9 mouse cellular contexts compared by ENCODE assay signal in genomic region chr14:25749143-25749909, GRCm38 (mm10). TPM values are rescaled to one million over a fixed set of nuclear protein-coding genes. Genes with fewer than 3 reads are reported as not detected.
A peak's percentile ranks its signal among the peaks of the same experiment; 100 is the strongest.
DNase-seq lines count a peak whose midpoint lies in the region; ATAC-seq and TF ChIP-seq lines count a peak whose summit lies in the region.
"Had no signal": no experiment of that assay in that cellular context is flagged by ENCODE, and none has a peak within 500 bp of the region (broad histone marks: within the 10 kb centered on the region; RNA-seq: fewer than 3 reads in every experiment).

No protein-coding gene starts in this region.

- WGBS in forebrain, embryonic 10.5 days = 49% methylated on average over 13 of the region's 13 CpGs
- WGBS in forebrain, embryonic 13.5 days = 56% methylated on average over 13 of the region's 13 CpGs
- WGBS in heart, postnatal 0 days = 49% methylated on average over 13 of the region's 13 CpGs

- intact Hi-C loops in left cerebral cortex, postnatal 14 days (cut with DNase I) = no loop called here

- H3K9me3 ChIP-seq in forebrain, embryonic 10.5 days = no peaks in the 10 kb centered on the region
- no peaks in the 10 kb centered on the region for H3K9me3 ChIP-seq in forebrain, embryonic 13.5 days (replicated peaks)
- H3K9me3 ChIP-seq in heart, postnatal 0 days (replicated peaks; ENCODE audit: control insufficient read depth, low read length) = no peaks in the 10 kb centered on the region
- H3K9me3 ChIP-seq: liver, embryonic 13.5 days had no signal

- DNase-seq in forebrain, embryonic 10.5 days (ENCODE audit: extremely low spot score, low spot score) = peak; percentile 36
- peak; percentile 56 for DNase-seq in urinary bladder, postnatal 14 days (ENCODE audit: low spot score)
- no peak for DNase-seq in urinary bladder, postnatal 4 days (ENCODE audit: low spot score in 2 of 2)
- no peak for DNase-seq in heart, postnatal 0 days (ENCODE audit: low spot score)
- DNase-seq in retina, embryonic 14.5 days (ENCODE audit: low spot score) = no peak
- DNase-seq in left cerebral cortex, adult 9 months (ENCODE audit: low spot score in 2 of 2) = no peak
- no peak for DNase-seq in left cerebral cortex, postnatal 14 days (ENCODE audit: low spot score in 2 of 2)
- DNase-seq: liver, embryonic 13.5 days had no signal

- ATAC-seq in forebrain, embryonic 13.5 days = no peak
- ATAC-seq in heart, postnatal 0 days (ENCODE audit: insufficient read depth, low read depth) = no peak

- H3K27me3 ChIP-seq in forebrain, embryonic 10.5 days (ENCODE audit: poor library complexity, severe bottlenecking) = no peaks in the 10 kb centered on the region
- H3K27me3 ChIP-seq in forebrain, embryonic 13.5 days = no peaks in the 10 kb centered on the region
- H3K27me3 ChIP-seq in heart, postnatal 0 days (ENCODE audit: control insufficient read depth, insufficient read depth, low read length) = no peaks in the 10 kb centered on the region
- H3K27me3 ChIP-seq: liver, embryonic 13.5 days had no signal

- no peak overlapping the region for H3K4me3 ChIP-seq in forebrain, embryonic 10.5 days
- H3K4me3 ChIP-seq in forebrain, embryonic 13.5 days = no peak overlapping the region
- H3K4me3 ChIP-seq in heart, postnatal 0 days (ENCODE audit: low read depth, low read length) = no peak overlapping the region
- H3K4me3 ChIP-seq: liver, embryonic 13.5 days had no signal

- peak overlapping the region; percentile 51 for H3K27ac ChIP-seq in forebrain, embryonic 10.5 days
- H3K27ac ChIP-seq in forebrain, embryonic 13.5 days = no peak overlapping the region
- H3K27ac ChIP-seq in heart, postnatal 0 days (ENCODE audit: low read depth) = peak overlapping the region; percentile 37; the same call in 1 of the 2 replicates
- H3K27ac ChIP-seq: liver, embryonic 13.5 days had no signal

- no peak overlapping the region for H3K4me2 ChIP-seq in forebrain, embryonic 13.5 days
- no peak overlapping the region for H3K4me2 ChIP-seq in heart, postnatal 0 days (ENCODE audit: low read depth, low read length)
- H3K4me2 ChIP-seq: liver, embryonic 13.5 days had no signal

- H3K9ac ChIP-seq in forebrain, embryonic 13.5 days = no peak overlapping the region
- H3K9ac ChIP-seq in heart, postnatal 0 days (replicated peaks; ENCODE audit: low read depth, low read length) = 0 out of 2 replicates have a peak overlapping the region, but pooled peaks have one; percentile 3
- H3K9ac ChIP-seq: liver, embryonic 13.5 days had no signal

- H3K36me3 ChIP-seq in forebrain, embryonic 10.5 days (replicated peaks) = peaks cover 7% of the 10 kb centered on the region; the same call in 1 of the 2 replicates
- H3K36me3 ChIP-seq in forebrain, embryonic 13.5 days (ENCODE audit: poor library complexity, severe bottlenecking) = no peaks in the 10 kb centered on the region
- H3K36me3 ChIP-seq in heart, postnatal 0 days (replicated peaks; ENCODE audit: control insufficient read depth, insufficient read depth, low read length) = peaks cover 39% of the 10 kb centered on the region

- H3K4me1 ChIP-seq in forebrain, embryonic 10.5 days = peaks cover 39% of the 10 kb centered on the region
- H3K4me1 ChIP-seq in forebrain, embryonic 13.5 days = no peaks in the 10 kb centered on the region
- peaks cover 45% of the 10 kb centered on the region for H3K4me1 ChIP-seq in heart, postnatal 0 days (ENCODE audit: control insufficient read depth, insufficient read depth)

- no peak for TF ChIP-seq EP300 in heart, postnatal 0 days (IDR thresholded peaks at IDR 0.05; ENCODE audit: low read depth)

- TF ChIP-seq CTCF in heart, postnatal 0 days (IDR thresholded peaks at IDR 0.05; ENCODE audit: low read depth) = no peak

RNA-seq across cellular contexts. Expression of gene Zcchc24, which starts 19.5 kb away (rescaled TPM):
- 8.1 TPM in 2 replicates for polyA plus RNA-seq in forebrain, embryonic 10.5 days (2016; fragmentation: Nextera tagmentation; extraction: Ambion mirVana)
- polyA plus RNA-seq in forebrain, embryonic 13.5 days (2015; fragmentation: Nextera tagmentation; extraction: Ambion mirVana) = 5.8 and 6.6 TPM in 2 replicates
- 36.6 and 40.3 TPM in 2 replicates for total RNA-seq in heart, postnatal 0 days (2014; rRNA removed; ENCODE audit: low replicate concordance)
- 14.9 and 18.5 TPM in 2 replicates for polyA plus RNA-seq in heart, postnatal 0 days (2015; fragmentation: Nextera tagmentation; extraction: Ambion mirVana)
- 10 to 100 TPM; 41.9 to 43.9 TPM for total RNA-seq in left cerebral cortex, postnatal 14 days (2021)

RNA-seq across cellular contexts. Expression of gene Ppif, which starts 55.4 kb away (rescaled TPM):
- polyA plus RNA-seq in forebrain, embryonic 10.5 days (2016; fragmentation: Nextera tagmentation; extraction: Ambion mirVana) = 65.8 and 71.0 TPM in 2 replicates
- 22.8 and 29.5 TPM in 2 replicates for polyA plus RNA-seq in forebrain, embryonic 13.5 days (2015; fragmentation: Nextera tagmentation; extraction: Ambion mirVana)
- 205 and 222 TPM in 2 replicates for total RNA-seq in heart, postnatal 0 days (2014; rRNA removed; ENCODE audit: low replicate concordance)
- polyA plus RNA-seq in heart, postnatal 0 days (2015; fragmentation: Nextera tagmentation; extraction: Ambion mirVana) = 140 and 151 TPM in 2 replicates
- total RNA-seq in left cerebral cortex, postnatal 14 days (2021) = 10 to 100 TPM; 23.5 to 25.2 TPM

Comparison
In these comparisons a context has a peak if more than half of its experiments do, and no peak if none do; other contexts are left out.
1. DNase-seq: peak in forebrain, embryonic 10.5 days (single experiment) and urinary bladder, postnatal 14 days (single experiment); none in urinary bladder, postnatal 4 days (0 of 2), heart, postnatal 0 days (single experiment), retina, embryonic 14.5 days (single experiment), left cerebral cortex, adult 9 months (0 of 2) and left cerebral cortex, postnatal 14 days (0 of 2).